Mouse (Mus musculus): ENCODE data around the gene Slc35f5. TPM values are rescaled to one million over a fixed set of nuclear protein-coding genes. Genes with fewer than 3 reads are reported as not detected.

The Slc35f5 gene
- polyA plus RNA-seq, 1 experiment: 14.5 TPM

DNA sequence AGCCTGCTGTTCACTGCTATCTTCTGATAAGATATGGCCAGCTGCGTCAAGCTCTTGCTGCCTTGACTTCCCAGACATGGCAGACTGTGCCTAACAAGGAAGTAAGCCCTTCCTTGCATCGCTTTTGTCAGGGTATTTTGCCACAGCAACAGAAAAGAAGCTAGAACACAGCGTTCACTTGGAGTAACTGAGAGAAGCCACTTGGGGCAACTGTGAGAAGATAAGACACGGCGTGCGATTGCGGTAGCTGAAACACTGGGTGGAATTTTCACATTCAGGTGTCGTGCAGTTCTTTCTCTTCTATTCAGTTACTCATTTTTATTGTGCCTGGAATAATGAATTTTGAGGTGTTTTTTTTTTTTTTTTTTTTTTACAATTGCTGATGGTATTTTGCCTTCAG lies 22.6 kb upstream of the Slc35f5 start:
- Histone ChIP-seq H3K4me2 (ENCODE audit: low read depth) (no peak overlapping the region), H3ac (ENCODE audit: control insufficient read depth, insufficient read length) (no peak overlapping the region), H3K36me3 (ENCODE audit: control insufficient read depth, insufficient read depth) (no peaks in the 10 kb centered on the region), H3K4me3 (no peak overlapping the region), H3K27me3 (ENCODE audit: control insufficient read depth, insufficient read depth, insufficient read length) (no peaks in the 10 kb centered on the region), H3K79me2 (ENCODE audit: control insufficient read depth, insufficient read depth) (no peaks in the 10 kb centered on the region)
- TF ChIP-seq REST (IDR thresholded peaks at IDR 0.05; ENCODE audit: insufficient read depth, insufficient read length) (no peak), SRF (IDR thresholded peaks at IDR 0.05; ENCODE audit: control insufficient read depth, insufficient read length, low read depth) (no peak), E2F4 (IDR thresholded peaks at IDR 0.05; ENCODE audit: insufficient read depth) (no peak), CEBPB (IDR thresholded peaks at IDR 0.05; ENCODE audit: insufficient read depth, poor library complexity, severe bottlenecking) (no peak), TCF12 (IDR thresholded peaks at IDR 0.05; ENCODE audit: insufficient read depth, poor library complexity, severe bottlenecking) (no peak), TCF3 (IDR thresholded peaks at IDR 0.05; ENCODE audit: insufficient read length, low read depth) (no peak), MYOG (IDR thresholded peaks at IDR 0.05; ENCODE audit: control insufficient read depth in 1 of 3, insufficient read depth in 1 of 3, insufficient read length in 2 of 3, low read depth in 2 of 3) (no peak), POLR2AphosphoS2 (IDR thresholded peaks at IDR 0.05; ENCODE audit: insufficient read length, low read depth) (no peak), USF1 (IDR thresholded peaks at IDR 0.05; ENCODE audit: low read depth) (no peak), POLR2A (IDR thresholded peaks at IDR 0.05; ENCODE audit: insufficient read length, low read depth) (no peak), MYOD1 (IDR thresholded peaks at IDR 0.05; ENCODE audit: control insufficient read depth in 1 of 3, insufficient read length in 2 of 3, low read depth in 2 of 3) (no peak), MAX (IDR thresholded peaks at IDR 0.05; ENCODE audit: low read depth) (no peak)

DNA sequence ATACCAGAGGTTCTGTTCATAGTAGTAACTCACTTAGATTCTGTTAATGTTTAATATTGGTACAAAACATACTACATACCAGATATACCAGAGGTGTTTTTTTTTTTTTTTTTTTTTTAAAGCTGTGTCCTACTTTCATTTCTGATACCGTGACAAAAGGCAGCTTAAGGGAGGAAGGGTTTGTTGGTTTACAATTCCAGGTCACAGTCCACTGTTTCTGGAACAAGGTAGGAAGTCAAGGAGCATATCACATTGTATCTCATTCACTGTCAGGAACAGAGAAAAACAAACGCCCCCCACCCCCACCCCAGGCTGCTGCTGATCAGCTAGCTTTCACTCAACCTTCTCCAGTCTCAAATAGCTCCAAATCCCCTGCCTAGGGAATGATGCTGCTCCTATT lies 21.1 kb upstream of the Slc35f5 start:
- TF ChIP-seq MYOD1 (IDR thresholded peaks at IDR 0.05; ENCODE audit: control insufficient read depth in 1 of 3, insufficient read length in 2 of 3, low read depth in 2 of 3): no peak
- TF ChIP-seq POLR2A (IDR thresholded peaks at IDR 0.05; ENCODE audit: insufficient read length, low read depth): no peak
- TF ChIP-seq REST (IDR thresholded peaks at IDR 0.05; ENCODE audit: insufficient read depth, insufficient read length): no peak
- TF ChIP-seq POLR2AphosphoS2 (IDR thresholded peaks at IDR 0.05; ENCODE audit: insufficient read length, low read depth): no peak
- no peak for TF ChIP-seq E2F4 (IDR thresholded peaks at IDR 0.05; ENCODE audit: insufficient read depth)
- TF ChIP-seq SRF (IDR thresholded peaks at IDR 0.05; ENCODE audit: control insufficient read depth, insufficient read length, low read depth): no peak
- TF ChIP-seq MAX (IDR thresholded peaks at IDR 0.05; ENCODE audit: low read depth): no peak
- no peak for TF ChIP-seq MYOG (IDR thresholded peaks at IDR 0.05; ENCODE audit: control insufficient read depth in 1 of 3, insufficient read depth in 1 of 3, insufficient read length in 2 of 3, low read depth in 2 of 3)
- TF ChIP-seq CEBPB (IDR thresholded peaks at IDR 0.05; ENCODE audit: insufficient read depth, poor library complexity, severe bottlenecking): no peak
- TF ChIP-seq USF1 (IDR thresholded peaks at IDR 0.05; ENCODE audit: low read depth): no peak
- H3K27me3 ChIP-seq (ENCODE audit: control insufficient read depth, insufficient read depth, insufficient read length): no peaks in the 10 kb centered on the region
- H3K36me3 ChIP-seq (ENCODE audit: control insufficient read depth, insufficient read depth): no peaks in the 10 kb centered on the region
- no peak overlapping the region for H3ac ChIP-seq (ENCODE audit: control insufficient read depth, insufficient read length)
- H3K79me2 ChIP-seq (ENCODE audit: control insufficient read depth, insufficient read depth): no peaks in the 10 kb centered on the region
- no peak overlapping the region for H3K4me2 ChIP-seq (ENCODE audit: low read depth)
- H3K4me3 ChIP-seq: no peak overlapping the region

DNA sequence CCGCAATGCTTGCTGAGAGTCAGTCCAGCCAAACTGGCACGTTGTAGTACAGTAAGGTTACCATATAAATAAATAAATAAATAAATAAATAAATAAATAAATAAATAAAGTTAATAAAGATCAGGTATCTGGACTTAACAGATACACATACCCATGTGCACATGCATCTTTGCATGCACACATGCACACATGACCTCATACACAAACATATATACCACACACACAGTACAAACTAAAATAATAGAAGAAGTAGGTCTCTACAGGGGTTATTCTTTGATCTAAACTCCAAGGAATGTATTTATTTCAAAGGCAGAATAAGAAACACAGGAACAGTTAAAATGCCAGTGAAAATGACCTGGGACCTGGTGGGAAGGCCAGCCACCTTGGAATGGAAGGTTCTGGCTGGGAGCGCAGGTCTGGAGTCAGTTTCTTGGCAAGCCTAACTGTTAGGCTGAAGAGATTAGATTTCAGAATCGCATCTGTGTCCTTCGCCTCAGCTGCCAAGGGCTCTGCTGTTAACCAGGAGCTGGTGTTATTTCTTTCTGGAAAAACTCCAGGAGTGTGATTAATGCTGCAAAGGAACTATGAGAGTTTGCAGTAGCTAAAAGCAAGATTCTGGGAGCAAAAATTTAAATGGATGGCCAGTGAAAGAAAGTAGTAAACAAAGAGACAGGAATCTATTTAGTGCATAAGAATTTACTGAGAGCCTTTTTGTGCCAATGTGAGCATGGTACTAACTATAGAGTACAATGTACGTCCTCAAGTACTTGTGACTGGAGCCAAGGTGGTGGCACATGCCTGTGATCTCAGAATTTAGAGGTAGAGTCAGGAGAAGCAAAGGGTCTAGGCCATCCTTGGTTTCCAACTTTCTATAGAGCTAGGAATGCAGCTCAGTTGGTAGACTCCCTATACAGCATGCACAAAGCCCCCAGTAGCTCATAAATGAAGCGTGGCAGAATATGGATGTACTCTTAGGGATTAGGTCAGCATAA lies 18.1 kb upstream of the Slc35f5 start:
- H3K4me2 ChIP-seq (ENCODE audit: low read depth): peak overlapping the region; percentile 14
- no peaks in the 10 kb centered on the region for H3K27me3 ChIP-seq (ENCODE audit: control insufficient read depth, insufficient read depth, insufficient read length)
- no peaks in the 10 kb centered on the region for H3K36me3 ChIP-seq (ENCODE audit: control insufficient read depth, insufficient read depth)
- TF ChIP-seq POLR2AphosphoS2 (IDR thresholded peaks at IDR 0.05; ENCODE audit: insufficient read length, low read depth) (no peak), USF1 (IDR thresholded peaks at IDR 0.05; ENCODE audit: low read depth) (no peak), CEBPB (IDR thresholded peaks at IDR 0.05; ENCODE audit: insufficient read depth, poor library complexity, severe bottlenecking) (no peak), TCF12 (IDR thresholded peaks at IDR 0.05; ENCODE audit: insufficient read depth, poor library complexity, severe bottlenecking) (peak; percentile 9), MAX (IDR thresholded peaks at IDR 0.05; ENCODE audit: low read depth) (no peak), E2F4 (IDR thresholded peaks at IDR 0.05; ENCODE audit: insufficient read depth) (no peak), POLR2A (IDR thresholded peaks at IDR 0.05; ENCODE audit: insufficient read length, low read depth) (no peak), REST (IDR thresholded peaks at IDR 0.05; ENCODE audit: insufficient read depth, insufficient read length) (no peak), TCF3 (IDR thresholded peaks at IDR 0.05; ENCODE audit: insufficient read length, low read depth) (no peak), SRF (IDR thresholded peaks at IDR 0.05; ENCODE audit: control insufficient read depth, insufficient read length, low read depth) (no peak), MYOG (IDR thresholded peaks at IDR 0.05; ENCODE audit: control insufficient read depth in 1 of 3, insufficient read depth in 1 of 3, insufficient read length in 2 of 3, low read depth in 2 of 3) (peak in 2 of 3 experiments; percentile 32 to 62), MYOD1 (IDR thresholded peaks at IDR 0.05; ENCODE audit: control insufficient read depth in 1 of 3, insufficient read length in 2 of 3, low read depth in 2 of 3) (peak; percentile 7 to 54 (median 34))
- no peaks in the 10 kb centered on the region for H3K79me2 ChIP-seq (ENCODE audit: control insufficient read depth, insufficient read depth)
- H3ac ChIP-seq (ENCODE audit: control insufficient read depth, insufficient read length): no peak overlapping the region
- no peak overlapping the region for H3K4me3 ChIP-seq

DNA sequence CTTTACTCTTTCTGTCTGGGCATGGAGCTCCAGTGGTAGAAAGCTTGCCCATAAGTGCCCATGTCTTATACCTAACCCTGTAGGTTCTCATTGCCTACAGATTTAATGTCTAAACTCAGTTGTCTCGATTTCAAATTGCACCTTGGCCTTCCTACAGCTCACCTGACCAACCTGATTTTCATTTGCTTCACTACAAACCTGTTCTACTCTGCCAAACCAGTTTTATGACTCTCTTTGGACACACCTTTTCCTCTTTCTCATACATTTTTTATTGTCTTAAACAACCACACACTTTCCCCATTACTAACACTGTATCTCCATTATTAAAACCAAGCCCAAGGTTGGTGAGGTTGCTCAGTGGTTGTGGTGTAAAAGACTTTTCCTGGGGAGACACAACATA lies 10.5 kb upstream of the Slc35f5 start:
- Histone ChIP-seq H3K79me2 (ENCODE audit: control insufficient read depth, insufficient read depth) (no peaks in the 10 kb centered on the region), H3K36me3 (ENCODE audit: control insufficient read depth, insufficient read depth) (no peaks in the 10 kb centered on the region), H3K4me2 (ENCODE audit: low read depth) (no peak overlapping the region), H3K4me3 (no peak overlapping the region), H3ac (ENCODE audit: control insufficient read depth, insufficient read length) (no peak overlapping the region), H3K27me3 (ENCODE audit: control insufficient read depth, insufficient read depth, insufficient read length) (no peaks in the 10 kb centered on the region)
- TF ChIP-seq TCF3 (IDR thresholded peaks at IDR 0.05; ENCODE audit: insufficient read length, low read depth) (no peak), REST (IDR thresholded peaks at IDR 0.05; ENCODE audit: insufficient read depth, insufficient read length) (no peak), CEBPB (IDR thresholded peaks at IDR 0.05; ENCODE audit: insufficient read depth, poor library complexity, severe bottlenecking) (no peak), USF1 (IDR thresholded peaks at IDR 0.05; ENCODE audit: low read depth) (no peak), TCF12 (IDR thresholded peaks at IDR 0.05; ENCODE audit: insufficient read depth, poor library complexity, severe bottlenecking) (no peak), E2F4 (IDR thresholded peaks at IDR 0.05; ENCODE audit: insufficient read depth) (no peak), MYOD1 (IDR thresholded peaks at IDR 0.05; ENCODE audit: control insufficient read depth in 1 of 3, insufficient read length in 2 of 3, low read depth in 2 of 3) (no peak), MYOG (IDR thresholded peaks at IDR 0.05; ENCODE audit: control insufficient read depth in 1 of 3, insufficient read depth in 1 of 3, insufficient read length in 2 of 3, low read depth in 2 of 3) (no peak), MAX (IDR thresholded peaks at IDR 0.05; ENCODE audit: low read depth) (no peak), SRF (IDR thresholded peaks at IDR 0.05; ENCODE audit: control insufficient read depth, insufficient read length, low read depth) (no peak), POLR2A (IDR thresholded peaks at IDR 0.05; ENCODE audit: insufficient read length, low read depth) (no peak), POLR2AphosphoS2 (IDR thresholded peaks at IDR 0.05; ENCODE audit: insufficient read length, low read depth) (no peak)

Data from myocyte (in vitro differentiated cells).